Mouse (Mus musculus): ENCODE data around the gene D430041D05Rik.

- TF ChIP-seq GATA1 (IDR thresholded peaks at IDR 0.05; ENCODE audit: low read length): no peak
- no peak for TF ChIP-seq TAL1 (IDR thresholded peaks at IDR 0.05; ENCODE audit: low read length)
These were observed 105.1 kb downstream of the D430041D05Rik start for GRCm38 (mm10) chr2:104305722-104306121.

Measured in erythroblast, embryonic 14.5 days (primary cell).